Mouse (Mus musculus): ENCODE results near the gene Myl9. TPM values are rescaled to one million over a fixed set of nuclear protein-coding genes. Genes with fewer than 3 reads are reported as not detected.
A peak's percentile ranks its signal among the peaks of the same experiment; 100 is the strongest.

Myl9 gene
- total RNA-seq, 1 experiment from 2014 or later, result 0.89 TPM

DNA sequence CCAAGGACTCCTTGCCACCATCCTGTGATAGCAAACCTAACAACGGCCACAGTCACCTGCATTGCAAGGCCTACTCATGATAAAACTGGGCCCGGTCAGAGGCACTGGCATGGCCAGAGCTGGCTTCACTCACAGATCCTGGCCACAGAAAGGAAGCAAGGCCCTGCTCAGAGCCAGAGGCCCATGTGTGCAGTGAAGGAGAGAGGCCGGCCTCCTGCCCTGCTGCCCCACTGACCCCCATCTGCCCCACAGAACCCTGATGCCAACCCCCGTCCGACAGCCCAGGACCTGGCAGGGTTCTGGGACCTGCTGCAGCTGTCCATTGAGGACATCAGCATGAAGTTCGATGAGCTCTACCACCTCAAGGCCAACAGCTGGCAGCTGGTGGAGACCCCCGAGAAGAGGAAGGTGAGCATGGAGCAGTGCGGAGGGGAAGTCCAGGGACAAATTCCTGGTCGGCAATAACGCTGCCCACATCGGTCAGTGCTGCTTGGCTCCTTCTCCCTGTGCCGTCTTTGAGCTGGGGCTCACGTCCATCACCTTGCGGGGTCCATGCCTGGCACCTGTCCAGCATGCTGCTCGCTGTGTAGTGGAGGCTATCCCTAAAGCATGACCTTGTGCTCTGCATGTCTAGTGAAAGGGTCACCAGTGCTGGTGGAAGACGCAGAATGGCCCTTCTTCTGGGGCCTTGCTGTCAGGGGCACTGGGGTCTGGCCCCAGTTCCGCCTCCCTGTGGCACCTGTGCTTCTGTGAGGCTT, 13.5 kb upstream of the Myl9 start:
- ATAC-seq (replicated peaks in 1 of 2; ENCODE audit: insufficient read depth in 1 of 2, low FRiP score in 2 of 2, low TSS enrichment in 1 of 2, low read depth in 1 of 2, poor library complexity in 2 of 2, severe bottlenecking in 2 of 2), result no peak

DNA sequence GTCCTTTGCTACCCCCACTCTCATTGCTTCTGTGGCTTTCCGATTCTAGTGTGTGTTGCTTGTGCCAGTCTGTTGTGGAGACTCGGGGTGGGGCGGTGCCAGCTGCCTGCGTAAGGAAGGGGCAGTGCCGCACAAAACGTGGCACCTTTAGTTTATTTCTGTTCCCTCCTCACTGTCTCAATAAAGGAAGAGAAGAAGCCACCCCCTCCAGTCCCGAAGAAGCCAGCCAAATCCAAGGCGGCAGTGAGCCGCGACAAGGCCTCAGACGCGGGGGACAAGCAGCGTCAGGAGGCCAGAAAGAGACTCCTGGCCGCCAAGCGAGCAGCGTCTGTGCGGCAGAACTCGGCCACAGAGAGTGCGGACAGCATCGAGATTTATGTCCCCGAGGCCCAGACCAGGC, 12.7 kb upstream of the Myl9 start:
- ATAC-seq (replicated peaks in 1 of 2; ENCODE audit: insufficient read depth in 1 of 2, low FRiP score in 2 of 2, low TSS enrichment in 1 of 2, low read depth in 1 of 2, poor library complexity in 2 of 2, severe bottlenecking in 2 of 2), result no peak

DNA sequence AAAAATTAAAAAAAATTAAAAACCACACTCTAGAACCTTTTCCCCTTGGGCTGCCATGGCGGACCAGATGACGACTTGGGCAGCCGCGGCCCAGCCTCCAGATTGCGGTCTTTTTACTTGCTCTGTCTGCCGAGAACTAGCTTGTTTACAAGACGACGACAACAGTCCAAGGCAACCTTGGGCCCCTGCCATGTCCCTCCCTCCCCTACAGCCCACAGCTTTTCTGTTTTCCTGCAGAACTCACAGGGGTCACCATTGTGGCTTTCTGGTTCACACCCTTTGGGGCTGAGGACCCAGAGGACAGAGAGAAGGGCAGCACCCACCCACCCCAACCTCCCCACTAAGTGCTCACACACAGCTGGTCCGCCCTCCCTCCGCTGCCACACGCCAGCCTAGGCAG, 12.1 kb upstream of the Myl9 start:
- ATAC-seq (replicated peaks in 1 of 2; ENCODE audit: insufficient read depth in 1 of 2, low FRiP score in 2 of 2, low TSS enrichment in 1 of 2, low read depth in 1 of 2, poor library complexity in 2 of 2, severe bottlenecking in 2 of 2), result no peak

DNA sequence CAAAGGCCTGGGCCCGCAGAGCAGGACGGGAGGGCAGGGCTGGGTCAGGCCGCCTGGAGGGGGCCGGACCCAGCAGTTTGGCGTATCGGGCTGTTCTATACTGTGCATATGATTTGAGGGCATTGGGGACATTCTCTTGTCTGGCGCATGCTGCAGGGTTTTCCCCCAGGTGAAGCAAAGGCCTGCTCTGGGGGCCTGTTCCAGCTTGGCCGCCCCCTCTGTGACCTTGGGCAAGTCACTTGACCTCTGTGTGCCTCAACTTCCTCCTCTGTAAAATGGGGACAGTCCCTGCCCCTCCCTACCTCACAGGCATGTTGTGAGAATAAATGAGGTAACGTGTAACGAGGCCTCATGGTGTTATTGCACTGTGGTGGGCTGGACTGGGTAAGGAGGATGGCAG, 11.2 kb upstream of the Myl9 start:
- no peak for ATAC-seq (replicated peaks in 1 of 2; ENCODE audit: insufficient read depth in 1 of 2, low FRiP score in 2 of 2, low TSS enrichment in 1 of 2, low read depth in 1 of 2, poor library complexity in 2 of 2, severe bottlenecking in 2 of 2)

DNA sequence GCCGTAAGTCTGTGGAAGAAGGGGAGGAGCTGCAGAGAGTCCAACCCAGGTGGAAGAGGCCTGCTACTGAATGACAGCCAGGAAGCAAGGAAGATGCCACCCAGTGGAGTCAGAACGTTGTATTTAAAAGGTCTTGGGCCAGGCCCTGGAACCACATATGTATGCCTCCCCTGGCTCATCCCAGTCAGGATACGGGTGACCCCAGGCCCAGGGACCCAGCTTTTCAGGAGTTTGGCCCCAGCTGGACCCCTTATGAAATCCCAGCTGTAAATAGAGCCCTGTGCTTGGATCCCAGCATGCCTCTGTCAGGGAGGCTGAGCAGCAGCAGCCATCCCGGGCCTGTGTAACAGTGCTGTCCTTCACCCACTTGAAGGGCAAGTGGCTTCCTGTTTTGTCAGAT, 10.5 kb upstream of the Myl9 start:
- no peak for ATAC-seq (replicated peaks in 1 of 2; ENCODE audit: insufficient read depth in 1 of 2, low FRiP score in 2 of 2, low TSS enrichment in 1 of 2, low read depth in 1 of 2, poor library complexity in 2 of 2, severe bottlenecking in 2 of 2)

DNA sequence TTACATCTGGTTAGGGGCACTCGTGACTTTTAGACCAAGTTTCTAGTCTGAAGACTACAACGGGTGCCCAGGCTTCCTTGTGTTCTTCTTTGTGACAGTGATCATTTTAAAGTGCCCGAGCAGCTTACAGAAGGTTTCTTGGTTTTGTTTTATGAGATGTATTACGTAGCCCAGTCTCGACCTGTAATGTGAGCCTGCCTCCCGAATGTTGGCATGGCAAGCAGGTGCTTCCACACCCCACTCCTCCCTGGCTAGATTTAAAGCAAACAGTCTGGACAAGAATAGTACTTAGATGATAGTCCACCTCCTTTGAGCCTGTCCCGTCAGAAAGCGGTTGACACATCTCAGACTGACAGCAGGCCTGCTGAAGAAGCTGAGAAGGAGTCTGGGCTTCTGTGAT, 9.6 kb upstream of the Myl9 start:
- no peak for ATAC-seq (replicated peaks in 1 of 2; ENCODE audit: insufficient read depth in 1 of 2, low FRiP score in 2 of 2, low TSS enrichment in 1 of 2, low read depth in 1 of 2, poor library complexity in 2 of 2, severe bottlenecking in 2 of 2)

DNA sequence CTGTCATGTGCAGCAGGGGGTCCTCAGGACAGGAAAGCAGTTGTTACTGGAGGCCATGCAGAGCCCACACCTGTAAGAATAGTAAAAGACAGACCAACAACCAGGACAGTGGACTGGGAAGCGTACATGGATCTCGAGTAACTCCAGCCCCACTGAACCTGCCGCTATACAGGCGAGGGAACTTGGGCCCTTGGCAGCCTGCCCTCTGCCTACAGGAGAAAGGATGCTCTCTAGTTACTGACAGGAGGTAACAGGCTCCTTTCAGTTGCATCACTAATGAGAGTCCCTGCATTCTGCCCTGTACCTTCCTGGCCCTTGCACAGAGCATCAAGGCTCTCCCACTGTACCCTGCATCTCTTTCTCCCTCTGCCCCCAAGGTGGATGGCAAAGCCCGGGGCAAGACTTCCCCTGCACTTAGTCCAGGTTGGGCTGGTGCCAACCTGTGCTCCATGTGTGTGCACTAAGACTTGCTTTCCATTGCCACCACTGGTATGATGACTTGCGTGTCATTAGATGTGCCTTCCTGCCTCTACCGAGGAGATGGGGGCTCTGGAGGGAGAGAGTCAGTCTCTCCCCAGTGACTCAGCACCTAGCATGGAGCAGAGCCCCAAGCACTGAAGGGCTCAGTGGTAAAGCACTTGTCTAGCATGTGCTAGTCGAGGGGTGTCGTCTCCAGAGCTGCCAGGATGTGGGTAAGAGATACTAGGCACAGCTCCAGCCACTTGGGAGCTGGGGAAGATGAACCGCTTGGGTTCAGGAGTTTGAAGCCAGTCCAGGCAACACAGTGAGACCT, 8.8 kb upstream of the Myl9 start:
- peak; percentile 34 to 64; a peak in 3 of 4 replicates for ATAC-seq (replicated peaks in 1 of 2; ENCODE audit: insufficient read depth in 1 of 2, low FRiP score in 2 of 2, low TSS enrichment in 1 of 2, low read depth in 1 of 2, poor library complexity in 2 of 2, severe bottlenecking in 2 of 2)

DNA sequence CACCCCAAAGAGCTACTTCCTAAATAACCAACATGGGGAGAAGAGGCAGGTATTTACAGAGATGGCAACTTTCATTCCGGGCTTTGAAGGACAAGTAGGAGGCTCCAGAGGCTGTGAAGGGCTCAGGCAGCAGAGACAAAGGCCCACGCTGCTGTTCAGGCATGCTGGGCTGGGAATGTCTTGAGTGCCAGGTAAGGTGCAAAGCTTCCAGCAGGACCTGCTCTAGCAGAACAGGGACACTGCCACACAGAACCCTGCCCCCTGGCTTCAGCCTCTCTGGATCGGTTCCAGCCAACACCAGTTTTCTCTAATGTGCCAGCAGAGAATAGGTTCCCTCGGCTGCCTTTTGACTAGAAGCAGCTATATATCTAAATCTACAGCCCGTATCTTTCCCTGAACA, 8.1 kb upstream of the Myl9 start:
- no peak for ATAC-seq (replicated peaks in 1 of 2; ENCODE audit: insufficient read depth in 1 of 2, low FRiP score in 2 of 2, low TSS enrichment in 1 of 2, low read depth in 1 of 2, poor library complexity in 2 of 2, severe bottlenecking in 2 of 2)

DNA sequence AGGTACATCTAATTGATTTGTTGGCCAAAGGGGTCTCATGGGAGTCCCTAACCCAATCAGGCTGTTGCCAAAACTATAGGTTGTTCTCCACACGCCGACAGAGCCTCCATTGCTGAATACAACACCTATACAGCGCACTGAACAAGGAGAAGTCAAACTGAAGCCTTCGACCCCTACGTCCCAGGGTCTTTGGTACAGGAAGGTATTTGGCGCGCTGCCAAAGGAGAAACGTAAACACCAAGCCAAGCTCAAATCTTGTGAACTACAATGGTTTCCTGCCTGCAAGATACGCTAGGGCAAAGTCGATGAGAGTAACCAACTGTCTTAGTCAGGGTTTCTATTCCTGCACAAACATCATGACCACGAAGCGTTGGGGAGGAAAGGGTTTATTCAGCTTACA, 5.9 kb upstream of the Myl9 start:
- ATAC-seq (replicated peaks in 1 of 2; ENCODE audit: insufficient read depth in 1 of 2, low FRiP score in 2 of 2, low TSS enrichment in 1 of 2, low read depth in 1 of 2, poor library complexity in 2 of 2, severe bottlenecking in 2 of 2), result no peak

DNA sequence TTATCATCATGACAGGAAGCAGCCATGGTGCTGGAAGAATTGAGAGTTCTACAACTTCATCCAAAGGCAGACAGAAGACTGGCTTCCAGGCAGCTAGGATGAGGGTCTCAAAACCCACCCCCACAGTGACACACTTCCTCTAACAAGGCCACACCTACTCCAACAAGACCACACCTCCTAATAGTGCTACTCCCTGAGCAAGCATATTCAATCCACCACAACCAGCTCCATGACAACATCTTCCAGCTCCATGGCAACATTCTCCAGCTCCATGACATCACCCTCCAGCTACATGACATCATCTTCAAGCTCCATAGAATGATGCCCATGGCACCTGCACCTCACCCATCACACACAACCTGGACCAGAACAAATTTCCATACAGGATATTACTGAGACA, 1.8 kb upstream of the Myl9 start:
- no peak for ATAC-seq (replicated peaks in 1 of 2; ENCODE audit: insufficient read depth in 1 of 2, low FRiP score in 2 of 2, low TSS enrichment in 1 of 2, low read depth in 1 of 2, poor library complexity in 2 of 2, severe bottlenecking in 2 of 2)

DNA sequence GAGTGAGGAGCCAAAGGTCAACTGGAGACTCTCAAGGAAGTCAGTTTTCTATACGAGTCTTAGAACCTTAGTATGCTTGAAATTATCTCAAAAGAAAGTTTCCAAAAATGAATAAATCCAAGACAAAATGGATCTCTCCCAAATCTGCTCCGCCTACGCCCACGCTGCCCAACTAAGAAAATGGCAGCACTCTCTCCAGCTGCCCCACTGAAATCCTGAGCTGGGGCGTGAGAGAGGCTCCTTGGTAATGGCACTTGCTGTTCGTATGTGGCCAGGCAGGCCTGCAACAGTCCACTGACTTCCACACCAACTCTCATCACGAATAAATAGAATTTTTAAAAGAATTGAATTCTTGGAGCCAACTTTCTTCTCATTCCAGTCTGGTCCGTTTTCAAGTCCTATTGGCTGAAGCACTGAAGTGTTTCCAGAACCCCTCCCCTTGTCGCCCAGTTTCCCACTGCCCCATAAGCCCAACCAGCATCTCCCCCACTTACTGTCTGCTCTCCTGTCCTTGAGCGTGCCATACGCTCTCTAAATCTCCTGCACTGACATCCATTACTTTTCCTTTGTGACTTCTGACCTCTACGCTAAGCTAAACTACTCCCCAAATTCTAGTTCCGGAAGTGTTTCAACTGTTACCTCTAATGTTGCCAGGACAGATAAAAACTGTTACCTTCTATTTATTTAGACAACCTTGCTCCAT, 1.0 kb upstream of the Myl9 start:
- ATAC-seq (replicated peaks in 1 of 2; ENCODE audit: insufficient read depth in 1 of 2, low FRiP score in 2 of 2, low TSS enrichment in 1 of 2, low read depth in 1 of 2, poor library complexity in 2 of 2, severe bottlenecking in 2 of 2), result no peak

DNA sequence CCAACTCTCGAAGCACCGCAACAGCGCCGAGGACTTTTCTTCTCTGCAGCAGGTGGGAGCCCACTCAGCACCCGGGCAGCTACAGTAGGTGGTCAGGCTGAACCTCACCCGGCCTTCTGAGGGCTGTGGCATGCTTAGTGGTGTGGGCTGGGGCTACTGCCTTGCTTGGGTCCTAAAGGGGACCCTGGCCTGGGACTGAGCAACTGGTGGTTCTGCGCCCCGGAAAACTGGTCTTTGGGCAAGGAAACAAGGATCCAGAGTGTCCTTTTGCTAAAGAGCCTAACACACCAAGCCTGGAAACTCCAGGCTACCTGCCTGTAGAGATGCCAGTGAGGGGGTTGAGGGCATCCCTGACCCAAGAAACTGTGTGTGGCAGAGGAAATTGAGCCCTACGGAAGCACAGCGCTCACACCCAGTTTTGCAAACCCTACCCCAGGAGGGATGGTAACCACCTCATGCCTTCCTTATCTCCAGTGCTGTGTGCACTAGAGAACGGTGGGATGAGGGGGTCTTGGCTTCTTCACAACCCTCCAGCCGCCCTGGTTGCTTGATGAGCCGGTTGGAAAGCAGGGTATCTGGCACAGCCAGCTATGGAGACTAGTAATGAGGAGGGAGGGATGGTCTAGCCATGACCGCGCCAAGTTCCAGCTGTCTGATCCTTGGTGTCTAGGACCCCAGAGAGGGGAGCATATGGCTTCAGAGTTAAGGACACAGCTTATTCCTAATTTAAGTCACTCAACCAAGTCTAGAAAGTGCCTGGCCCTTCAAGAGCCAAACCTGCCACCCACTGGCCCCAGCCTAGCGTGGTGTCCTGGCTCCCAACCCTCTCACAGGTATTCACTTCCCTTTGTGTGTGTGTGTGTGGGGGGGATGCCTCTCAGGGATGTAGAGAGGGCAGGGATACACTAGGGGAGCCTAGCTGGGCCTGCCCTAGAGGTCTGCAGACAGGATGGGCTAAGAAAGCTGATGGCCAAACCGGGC, 525 bp downstream of the Myl9 start:
- ATAC-seq (replicated peaks in 1 of 2; ENCODE audit: insufficient read depth in 1 of 2, low FRiP score in 2 of 2, low TSS enrichment in 1 of 2, low read depth in 1 of 2, poor library complexity in 2 of 2, severe bottlenecking in 2 of 2), result peak; percentile 5 to 17; a peak in 1 of 4 replicates

DNA sequence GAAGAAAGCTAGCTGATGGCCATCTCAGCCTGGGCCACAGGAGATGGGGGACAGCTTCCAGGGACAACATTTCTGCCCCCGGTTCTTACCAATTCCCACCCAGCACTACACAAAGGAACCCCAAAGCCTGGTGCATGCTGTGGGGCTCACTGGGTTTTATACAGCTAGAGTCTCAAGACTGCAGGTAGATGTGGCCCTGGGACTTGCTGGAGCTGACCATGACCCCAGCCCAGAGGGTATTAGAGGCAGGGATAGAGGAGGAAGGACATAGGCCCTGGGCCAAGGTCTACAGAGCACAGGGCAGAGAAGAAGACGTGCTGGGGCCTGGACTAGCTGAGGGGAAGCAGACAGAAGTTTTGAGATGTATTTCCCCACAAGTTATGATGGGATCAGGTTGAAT, 1.7 kb downstream of the Myl9 start:
- ATAC-seq (replicated peaks in 1 of 2; ENCODE audit: insufficient read depth in 1 of 2, low FRiP score in 2 of 2, low TSS enrichment in 1 of 2, low read depth in 1 of 2, poor library complexity in 2 of 2, severe bottlenecking in 2 of 2), result no peak

DNA sequence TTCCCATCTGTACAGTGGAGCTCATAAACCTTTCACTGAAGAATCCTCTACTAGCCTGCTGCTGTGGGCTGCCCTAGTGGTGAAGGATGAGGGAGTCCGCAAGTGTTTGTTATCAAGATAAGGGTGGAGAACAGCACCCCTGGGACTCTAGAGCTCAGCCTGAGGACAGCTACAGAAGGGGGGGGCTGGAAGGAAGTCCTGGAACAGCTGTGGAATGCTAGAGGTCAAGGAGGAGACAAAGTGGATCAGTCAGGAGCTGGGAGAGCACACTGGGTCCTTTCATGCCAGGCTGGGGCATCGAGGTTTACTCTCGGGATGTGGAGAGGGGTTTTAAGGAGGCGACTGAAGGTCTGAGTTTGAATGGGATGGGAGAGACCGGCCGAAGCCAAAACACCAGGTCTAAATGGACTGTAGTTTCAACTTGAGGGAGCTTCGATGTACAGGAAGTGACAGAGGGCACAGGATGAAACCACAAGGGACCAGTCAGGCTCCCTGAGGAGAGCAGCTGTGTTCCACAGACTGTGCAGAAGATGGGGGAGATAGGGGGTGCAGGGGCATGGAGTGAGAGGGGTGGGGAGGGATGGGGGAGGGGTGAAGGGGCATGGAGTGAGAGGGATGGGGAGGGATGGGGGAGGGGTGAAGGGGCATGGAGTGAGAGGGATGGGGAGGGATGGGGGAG, 2.2 kb downstream of the Myl9 start:
- ATAC-seq (replicated peaks in 1 of 2; ENCODE audit: insufficient read depth in 1 of 2, low FRiP score in 2 of 2, low TSS enrichment in 1 of 2, low read depth in 1 of 2, poor library complexity in 2 of 2, severe bottlenecking in 2 of 2), result no peak

DNA sequence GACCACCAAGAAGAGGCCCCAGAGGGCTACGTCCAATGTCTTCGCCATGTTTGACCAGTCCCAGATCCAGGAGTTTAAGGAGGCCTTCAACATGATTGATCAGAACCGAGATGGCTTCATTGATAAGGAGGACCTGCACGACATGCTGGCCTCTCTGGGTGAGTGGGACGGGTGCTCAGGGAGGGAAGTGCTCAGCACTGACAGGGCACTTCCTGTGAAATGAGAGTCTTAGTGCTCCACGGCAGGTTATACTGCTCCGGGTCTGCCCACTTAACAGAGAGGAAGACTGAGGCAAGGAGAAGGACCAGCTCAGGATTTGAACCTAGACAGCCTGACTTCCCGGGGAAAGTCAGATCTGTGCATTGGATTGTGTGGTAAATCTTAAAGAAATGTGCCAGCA, 3.4 kb downstream of the Myl9 start:
- no peak for ATAC-seq (replicated peaks in 1 of 2; ENCODE audit: insufficient read depth in 1 of 2, low FRiP score in 2 of 2, low TSS enrichment in 1 of 2, low read depth in 1 of 2, poor library complexity in 2 of 2, severe bottlenecking in 2 of 2)

DNA sequence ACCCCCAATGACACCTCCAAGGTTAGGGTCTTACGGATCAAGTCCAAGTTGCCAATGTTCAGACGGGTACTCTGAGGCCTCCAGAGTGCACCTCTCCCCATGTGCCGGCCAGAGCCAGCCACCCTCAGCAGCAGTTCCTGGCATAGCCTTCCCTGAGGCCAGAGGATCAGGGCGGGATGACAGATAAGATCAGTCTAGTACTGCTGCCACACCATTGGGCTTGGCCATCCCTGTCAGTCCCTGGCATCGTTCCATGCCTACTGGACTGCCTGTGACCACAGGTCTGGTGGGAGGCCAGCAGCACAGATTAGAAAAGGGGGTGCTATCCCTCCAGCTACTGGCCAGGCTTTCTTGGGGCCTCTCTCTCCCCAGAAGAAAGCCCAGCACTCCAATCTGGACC, 3.8 kb downstream of the Myl9 start:
- no peak for ATAC-seq (replicated peaks in 1 of 2; ENCODE audit: insufficient read depth in 1 of 2, low FRiP score in 2 of 2, low TSS enrichment in 1 of 2, low read depth in 1 of 2, poor library complexity in 2 of 2, severe bottlenecking in 2 of 2)

DNA sequence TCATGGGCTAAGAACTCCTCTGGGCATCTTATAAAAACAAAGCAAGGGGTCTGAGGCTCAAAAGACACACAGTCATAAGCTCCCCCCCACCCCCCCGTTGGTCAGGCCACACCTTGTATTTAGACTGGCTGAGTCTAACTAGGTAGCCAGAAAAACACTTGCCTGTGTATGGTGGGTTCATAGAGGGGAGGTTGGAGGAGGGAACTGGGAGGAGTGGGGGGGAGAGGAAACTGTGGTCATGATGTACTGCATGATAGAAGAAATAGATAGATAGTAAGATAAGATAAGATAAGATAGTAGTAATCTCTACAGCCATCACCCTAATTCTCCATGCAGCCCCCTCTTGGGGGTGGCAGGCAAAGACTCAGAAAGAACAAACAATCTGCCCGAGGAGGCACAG, 4.3 kb downstream of the Myl9 start:
- no peak for ATAC-seq (replicated peaks in 1 of 2; ENCODE audit: insufficient read depth in 1 of 2, low FRiP score in 2 of 2, low TSS enrichment in 1 of 2, low read depth in 1 of 2, poor library complexity in 2 of 2, severe bottlenecking in 2 of 2)

All from hematopoietic stem cell, adult 5-6 weeks (primary cell).